Mouse (Mus musculus) embryonic facial prominence, embryonic 13.5 days (tissue): ENCODE results near the gene Ntm. TPM values are rescaled to one million over a fixed set of nuclear protein-coding genes. Genes with fewer than 3 reads are reported as not detected.

Source experiments
- ATAC-seq: fragments of 200-750 bp; cut with Nextera tagmentation; 2 replicates; pipeline ENCODE4 v1.8.0; 2017; ENCODE audit warnings: low read depth; ENCODE audit not compliant: insufficient number of reproducible peaks, insufficient read depth, low FRiP score, low TSS enrichment
- H3K27ac ChIP-seq: fragments of 300-500 bp; sonication (generic); 2 replicates; pipeline ENCODE4 v1.5.1; 2015; ENCODE audit warnings: moderate library complexity, mild to moderate bottlenecking, inconsistent platforms
- H3K27me3 ChIP-seq: fragments of 300-500 bp; sonication (generic); 2 replicates; pipeline ENCODE4 v1.6.1; 2015; ENCODE audit warnings: mild to moderate bottlenecking, inconsistent platforms
- H3K36me3 ChIP-seq: fragments of 300-500 bp; sonication (generic); 2 replicates; pipeline ENCODE4 v1.6.1; 2015; ENCODE audit warnings: mild to moderate bottlenecking, inconsistent platforms
- H3K4me1 ChIP-seq: fragments of 300-500 bp; sonication (generic); 2 replicates; pipeline ENCODE4 v1.6.1; 2015; ENCODE audit warnings: inconsistent platforms
- H3K4me2 ChIP-seq: fragments of 300-500 bp; sonication (generic); 2 replicates; pipeline ENCODE4 v1.6.1; 2015; ENCODE audit warnings: moderate library complexity, mild to moderate bottlenecking, inconsistent platforms
- H3K4me3 ChIP-seq: fragments of 300-500 bp; sonication (generic); 2 replicates; pipeline ENCODE4 v1.5.1; 2015; ENCODE audit warnings: mild to moderate bottlenecking, inconsistent platforms
- H3K9ac ChIP-seq: fragments of 300-500 bp; sonication (generic); 2 replicates; pipeline ENCODE4 v1.6.1; 2015; ENCODE audit warnings: mild to moderate bottlenecking, inconsistent platforms
- H3K9me3 ChIP-seq: fragments of 300-500 bp; sonication (generic); 2 replicates; pipeline ENCODE4 v1.6.1; 2016; ENCODE audit warnings: inconsistent platforms
- WGBS: fragments of 180-500 bp; shearing (Covaris S2); methylation state at CpG from one replicate; pipeline ENCODE4 v1.1.7; 2015; ENCODE audit warnings: mixed read lengths; 5-methylcytosine and 5-hydroxymethylcytosine counted together
- polyA plus RNA-seq: library from polyadenylated mRNA; unstranded; fragments of >200 nt; fragmentation: Nextera tagmentation; extraction: Ambion mirVana; gene quantifications from 2 replicates; pipeline ENCODE4 v1.2.1, GENCODE M21; 2015

Gene Ntm
- polyA plus RNA-seq, 1 experiment from 2014 or later, result 16.1 TPM

DNA sequence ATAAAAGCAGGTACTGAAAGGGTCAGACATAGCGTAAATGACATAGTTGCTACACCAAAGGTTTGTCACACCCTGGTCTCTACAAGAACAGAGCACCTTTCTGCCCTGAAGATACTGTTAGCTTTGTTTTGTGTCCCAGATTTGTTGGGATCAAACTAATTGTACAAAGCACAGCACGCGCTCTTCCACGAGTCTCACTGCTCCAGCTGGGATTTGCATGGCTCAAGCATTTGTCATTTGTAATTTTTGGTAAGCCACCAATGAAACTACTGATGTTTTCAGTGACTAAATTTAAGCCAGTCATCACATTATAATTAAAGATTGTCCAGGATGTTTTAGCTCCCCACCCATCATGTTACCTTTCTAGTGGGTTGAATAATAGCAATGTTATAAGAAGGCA is 735.2 kb downstream of the Ntm start:
- no peak overlapping the region for H3K4me2 ChIP-seq
- 86% methylated on average over 4 of the region's 4 CpGs for WGBS
- no peaks in the 10 kb centered on the region for H3K27me3 ChIP-seq
- H3K9ac ChIP-seq, result no peak overlapping the region
- ATAC-seq, result no peak
- no peak overlapping the region for H3K4me3 ChIP-seq
- H3K27ac ChIP-seq, result no peak overlapping the region
- H3K36me3 ChIP-seq, result no peaks in the 10 kb centered on the region
- H3K4me1 ChIP-seq, result peaks cover 7% of the 10 kb centered on the region
- no peaks in the 10 kb centered on the region for H3K9me3 ChIP-seq

DNA sequence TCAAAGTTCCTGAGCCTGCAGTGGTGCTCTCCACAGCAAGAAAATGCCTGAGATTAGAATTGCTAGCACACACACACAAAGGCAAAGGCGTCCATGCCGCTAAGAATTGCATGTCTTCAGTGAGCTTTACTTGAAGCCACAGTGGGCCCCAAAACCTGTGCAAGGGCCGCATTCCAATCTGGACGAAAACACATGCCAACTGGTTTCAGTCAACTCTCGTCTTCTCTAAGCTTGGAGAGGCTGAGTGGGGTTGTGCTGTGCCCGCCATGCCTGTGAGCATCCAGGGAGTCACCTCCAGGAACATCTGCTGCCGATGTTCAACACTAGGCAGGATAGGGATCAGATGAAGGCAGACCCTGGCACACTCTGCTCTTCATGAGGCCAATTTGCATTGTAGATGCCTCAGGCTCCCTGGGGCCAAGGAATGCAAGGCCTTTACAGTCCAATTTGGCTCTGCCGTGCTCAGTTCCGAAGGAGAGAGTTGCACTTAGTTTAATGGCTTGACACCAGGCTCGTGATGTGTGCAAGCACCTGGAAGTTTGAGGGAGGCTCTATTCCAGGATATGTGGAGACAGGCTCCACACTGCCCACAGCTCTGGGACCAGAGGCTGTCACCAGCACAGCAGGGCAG is 739.9 kb downstream of the Ntm start:
- no peaks in the 10 kb centered on the region for H3K9me3 ChIP-seq
- no peak for ATAC-seq
- 48% methylated on average over 10 of the region's 10 CpGs for WGBS

DNA sequence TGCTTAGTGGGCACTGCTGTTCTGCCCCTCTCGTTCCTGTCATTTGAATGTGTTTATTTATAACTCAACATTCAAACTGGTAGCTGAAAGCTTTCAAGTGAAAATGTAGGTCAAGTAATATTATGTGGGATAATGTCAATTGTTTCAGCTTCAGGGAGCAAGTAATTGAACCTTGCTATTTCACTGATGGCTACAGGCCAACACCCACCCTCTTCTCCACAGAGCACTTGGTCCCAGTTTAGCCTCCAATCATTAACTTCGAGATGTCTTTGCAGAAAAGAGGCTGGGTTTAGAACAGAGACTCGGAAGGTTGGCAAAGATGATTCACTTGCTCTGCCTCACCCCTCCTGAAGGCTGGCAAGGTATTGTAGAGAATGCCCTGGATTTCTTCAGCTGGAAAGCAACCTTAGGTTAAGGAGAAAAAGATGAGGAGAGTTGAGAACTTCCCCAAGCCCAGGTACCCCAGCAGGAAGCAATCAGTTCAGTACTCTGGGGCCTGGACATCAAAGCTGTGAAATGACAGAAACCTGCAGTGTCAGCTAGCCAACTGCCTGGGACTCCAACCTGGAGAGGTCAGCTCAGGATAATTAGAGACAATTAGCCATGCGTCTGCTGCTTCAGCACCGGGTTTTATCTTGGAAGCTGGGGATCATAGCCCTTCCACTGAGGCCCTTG is 741.9 kb downstream of the Ntm start:
- ATAC-seq, result no peak
- Histone ChIP-seq H3K4me2 (no peak overlapping the region), H3K4me3 (no peak overlapping the region), H3K9ac (no peak overlapping the region), H3K9me3 (no peaks in the 10 kb centered on the region), H3K36me3 (no peaks in the 10 kb centered on the region), H3K27ac (no peak overlapping the region), H3K27me3 (no peaks in the 10 kb centered on the region), H3K4me1 (peaks cover 12% of the 10 kb centered on the region)
- WGBS, result 24% methylated on average over 5 of the region's 5 CpGs

More for the DNA sequence above, 739.9 kb downstream of the Ntm start:
- no peak overlapping the region for H3K4me3 ChIP-seq
- no peaks in the 10 kb centered on the region for H3K27me3 ChIP-seq
- peaks cover 12% of the 10 kb centered on the region for H3K4me1 ChIP-seq
- no peaks in the 10 kb centered on the region for H3K36me3 ChIP-seq
- no peak overlapping the region for H3K4me2 ChIP-seq
- H3K9ac ChIP-seq, result no peak overlapping the region
- H3K27ac ChIP-seq, result no peak overlapping the region

DNA sequence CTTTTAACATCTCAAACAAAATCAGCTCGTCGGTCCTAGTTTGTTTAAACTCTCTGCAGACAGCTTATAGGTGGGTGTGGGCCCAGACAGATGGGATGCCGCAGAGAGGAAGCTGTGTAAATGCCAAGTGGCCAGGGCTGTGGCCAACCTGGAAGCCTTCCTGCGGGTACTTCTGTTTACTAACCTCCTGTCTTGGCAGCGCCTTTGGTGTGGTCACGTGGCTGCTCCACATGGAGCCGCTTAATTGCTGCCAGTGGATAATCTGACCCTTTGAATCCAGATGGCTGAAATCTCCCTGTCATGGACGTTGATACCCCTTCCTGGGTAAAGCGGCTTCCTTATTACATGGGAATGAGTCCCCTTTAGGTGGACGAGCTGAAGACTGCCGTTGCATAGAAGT is 742.4 kb downstream of the Ntm start:
- no peaks in the 10 kb centered on the region for H3K9me3 ChIP-seq
- H3K27me3 ChIP-seq, result no peaks in the 10 kb centered on the region
- no peak overlapping the region for H3K4me2 ChIP-seq
- peaks cover 12% of the 10 kb centered on the region for H3K4me1 ChIP-seq
- H3K4me3 ChIP-seq, result no peak overlapping the region
- no peak for ATAC-seq
- H3K9ac ChIP-seq, result no peak overlapping the region
- no peak overlapping the region for H3K27ac ChIP-seq
- 26% methylated on average over 11 of the region's 11 CpGs for WGBS
- H3K36me3 ChIP-seq, result no peaks in the 10 kb centered on the region

DNA sequence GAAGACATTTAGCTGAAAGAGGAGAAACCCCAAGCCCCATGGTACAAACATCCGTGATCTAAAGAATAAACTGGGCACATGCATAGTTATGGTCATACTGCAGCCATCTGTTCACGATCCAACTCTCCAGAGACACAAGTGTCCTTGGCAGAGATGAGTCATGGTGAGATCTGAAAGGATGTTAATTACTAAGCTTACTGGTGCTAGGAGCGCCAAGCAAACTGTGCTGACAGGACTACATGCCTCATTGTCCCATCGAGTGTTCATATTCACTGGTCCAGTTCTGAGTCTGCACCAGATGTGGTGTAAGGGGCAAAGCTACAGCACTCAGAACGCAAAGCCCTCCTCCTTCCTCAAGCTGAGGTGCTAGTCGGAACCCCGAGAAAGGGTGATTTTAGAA is 745.0 kb downstream of the Ntm start:
- 87% methylated on average over 7 of the region's 7 CpGs for WGBS
- Histone ChIP-seq H3K27me3 (no peaks in the 10 kb centered on the region), H3K4me2 (no peak overlapping the region), H3K36me3 (no peaks in the 10 kb centered on the region), H3K9ac (no peak overlapping the region), H3K4me1 (peaks cover 7% of the 10 kb centered on the region), H3K4me3 (no peak overlapping the region), H3K9me3 (no peaks in the 10 kb centered on the region), H3K27ac (no peak overlapping the region)
- ATAC-seq, result no peak

DNA sequence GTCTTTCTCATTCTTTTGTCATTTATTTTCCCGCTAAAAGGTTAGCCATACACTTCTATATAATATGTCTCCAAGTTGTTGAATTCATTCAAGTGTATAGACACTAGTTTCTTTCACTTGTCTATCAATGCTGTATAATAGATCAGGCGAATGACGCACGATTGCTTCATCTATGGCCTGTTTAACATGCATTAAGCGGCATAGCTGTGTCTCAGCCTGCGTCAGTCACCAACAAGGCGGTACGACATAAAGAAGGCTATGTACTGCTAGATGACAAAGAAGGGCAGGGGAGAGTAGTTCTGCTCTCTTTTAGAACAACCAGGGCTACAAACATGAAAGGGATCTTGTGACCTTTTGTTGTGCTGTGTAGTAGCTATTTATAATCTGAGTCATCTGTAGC is 746.4 kb downstream of the Ntm start:
- Histone ChIP-seq H3K9ac (no peak overlapping the region), H3K9me3 (no peaks in the 10 kb centered on the region), H3K27me3 (no peaks in the 10 kb centered on the region), H3K4me3 (no peak overlapping the region), H3K36me3 (no peaks in the 10 kb centered on the region), H3K4me2 (no peak overlapping the region), H3K27ac (no peak overlapping the region), H3K4me1 (peaks cover 4% of the 10 kb centered on the region; the same call in 1 of the 2 replicates)
- WGBS, result 89% methylated on average over 8 of the region's 8 CpGs
- no peak for ATAC-seq

DNA sequence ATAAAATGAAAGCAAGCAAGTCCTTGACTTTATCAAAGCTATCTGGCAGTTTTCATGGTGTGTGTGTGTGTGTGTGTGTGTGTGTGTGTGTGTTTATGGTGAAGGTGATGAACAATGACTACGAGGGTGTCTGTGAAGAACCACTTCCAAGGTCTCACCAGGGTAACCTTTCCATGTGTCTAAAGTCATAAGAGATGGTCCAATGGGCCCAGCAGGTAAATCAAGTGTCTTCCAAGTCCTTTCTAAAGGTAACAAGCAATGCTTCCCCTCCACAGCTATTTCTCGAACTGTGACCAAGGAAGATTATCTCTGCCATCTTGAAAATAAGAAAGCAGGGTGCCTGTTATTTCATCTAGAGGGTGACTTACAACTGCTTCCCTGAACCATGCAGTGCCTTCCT is 747.1 kb downstream of the Ntm start:
- Histone ChIP-seq H3K4me3 (no peak overlapping the region), H3K27me3 (no peaks in the 10 kb centered on the region), H3K27ac (no peak overlapping the region), H3K36me3 (no peaks in the 10 kb centered on the region), H3K9ac (no peak overlapping the region), H3K9me3 (no peaks in the 10 kb centered on the region), H3K4me1 (peaks cover 4% of the 10 kb centered on the region; the same call in 1 of the 2 replicates), H3K4me2 (no peak overlapping the region)
- no peak for ATAC-seq
- 92% methylated on average over 2 of the region's 2 CpGs for WGBS

DNA sequence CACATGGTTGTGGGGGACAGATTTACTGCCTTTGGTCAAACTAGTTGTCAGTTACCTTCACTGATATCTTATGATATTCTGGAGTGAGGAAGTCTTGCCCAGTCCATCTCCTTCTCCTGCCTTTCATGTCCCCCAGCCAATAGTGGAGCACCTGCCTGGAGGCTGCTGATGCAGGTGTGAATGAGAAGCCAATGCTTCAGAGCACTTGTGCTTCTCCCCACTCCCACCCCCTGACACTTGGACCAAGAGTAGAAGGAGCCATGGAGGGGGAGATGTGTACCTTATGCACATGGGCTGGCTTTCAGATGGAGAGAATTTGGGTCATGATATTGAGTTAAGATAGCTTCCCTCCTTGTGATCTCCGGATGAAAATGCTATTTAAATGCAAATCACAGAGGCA is 747.7 kb downstream of the Ntm start:
- no peak overlapping the region for H3K9ac ChIP-seq
- no peak overlapping the region for H3K4me2 ChIP-seq
- H3K4me3 ChIP-seq, result no peak overlapping the region
- H3K27me3 ChIP-seq, result no peaks in the 10 kb centered on the region
- H3K27ac ChIP-seq, result no peak overlapping the region
- ATAC-seq, result no peak
- WGBS, result 76% methylated on average over 1 of the region's 1 CpGs
- no peaks in the 10 kb centered on the region for H3K4me1 ChIP-seq
- H3K9me3 ChIP-seq, result no peaks in the 10 kb centered on the region
- H3K36me3 ChIP-seq, result no peaks in the 10 kb centered on the region

DNA sequence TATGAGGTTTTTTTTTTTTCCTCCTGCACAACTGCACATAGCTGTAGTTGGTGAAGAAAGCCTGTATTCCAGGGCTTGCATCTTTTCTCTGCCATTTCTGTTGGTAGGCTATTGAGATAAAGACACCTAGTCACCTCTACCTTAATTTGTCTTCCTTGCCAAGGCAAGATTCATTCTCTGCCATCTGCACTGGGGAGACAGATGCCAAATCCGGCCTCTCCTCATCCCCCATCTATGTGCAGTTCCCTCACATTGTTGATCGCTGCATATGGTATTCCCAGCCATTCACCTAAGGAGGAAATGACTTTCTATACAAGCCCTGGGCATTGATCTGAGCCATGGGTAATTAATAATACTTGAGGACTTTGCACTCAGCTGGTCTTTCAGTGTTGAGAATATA is 753.7 kb downstream of the Ntm start:
- no peaks in the 10 kb centered on the region for H3K36me3 ChIP-seq
- H3K9ac ChIP-seq, result no peak overlapping the region
- H3K27ac ChIP-seq, result no peak overlapping the region
- 93% methylated on average over 2 of the region's 2 CpGs for WGBS
- no peak for ATAC-seq
- H3K4me1 ChIP-seq, result 0 out of 2 replicates have a peak, but pooled peaks cover 2% of the 10 kb centered on the region
- no peaks in the 10 kb centered on the region for H3K9me3 ChIP-seq
- no peak overlapping the region for H3K4me3 ChIP-seq
- H3K27me3 ChIP-seq, result no peaks in the 10 kb centered on the region; the same call in 1 of the 2 replicates
- H3K4me2 ChIP-seq, result no peak overlapping the region

DNA sequence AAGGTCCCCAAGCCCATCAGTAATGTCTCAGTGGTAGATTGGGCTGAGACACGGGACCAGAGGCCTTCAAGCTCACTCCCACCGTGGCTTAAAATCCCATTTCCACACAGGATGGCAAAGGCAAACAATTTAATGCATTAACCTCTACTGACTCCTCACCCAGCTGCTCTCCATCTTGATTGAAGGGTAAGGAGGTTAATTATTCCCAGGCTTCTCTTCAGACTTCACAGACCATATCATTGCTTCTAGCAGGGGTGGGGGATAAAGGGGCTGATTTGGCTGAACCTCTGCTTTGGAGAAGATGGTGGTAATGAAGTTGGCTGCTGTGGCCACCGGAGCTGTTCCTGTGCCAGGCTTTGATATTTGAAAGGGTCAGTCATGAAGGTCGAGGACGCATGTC is 754.8 kb downstream of the Ntm start:
- Histone ChIP-seq H3K4me2 (no peak overlapping the region), H3K9ac (no peak overlapping the region), H3K4me3 (no peak overlapping the region), H3K27me3 (no peaks in the 10 kb centered on the region; the same call in 1 of the 2 replicates), H3K36me3 (no peaks in the 10 kb centered on the region), H3K27ac (no peak overlapping the region), H3K4me1 (0 out of 2 replicates have a peak, but pooled peaks cover 2% of the 10 kb centered on the region), H3K9me3 (no peaks in the 10 kb centered on the region)
- no peak for ATAC-seq
- WGBS, result 27% methylated on average over 5 of the region's 5 CpGs

DNA sequence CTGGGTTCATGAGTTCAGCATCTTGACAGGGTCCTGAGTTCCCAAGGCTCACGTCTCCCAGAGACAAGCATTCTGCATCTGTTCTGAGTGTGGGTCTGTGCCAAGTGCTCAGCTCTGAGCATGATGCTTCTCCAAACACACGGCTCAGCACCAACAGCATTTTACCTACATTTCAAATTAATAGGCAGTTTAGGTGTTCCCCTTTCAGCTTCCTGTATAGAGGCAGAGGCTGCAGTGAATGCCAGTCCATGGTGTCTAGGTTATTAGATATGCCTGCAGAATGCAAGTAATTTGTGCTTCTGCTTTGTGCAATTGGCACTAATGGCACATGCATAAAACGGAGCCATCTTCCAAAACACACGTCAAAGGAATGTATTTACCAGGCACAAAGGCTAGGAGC is 757.3 kb downstream of the Ntm start:
- WGBS, result 59% methylated on average over 4 of the region's 4 CpGs
- Histone ChIP-seq H3K27me3 (no peaks in the 10 kb centered on the region; the same call in 1 of the 2 replicates), H3K27ac (no peak overlapping the region), H3K4me2 (no peak overlapping the region), H3K36me3 (no peaks in the 10 kb centered on the region), H3K4me1 (peaks cover 10% of the 10 kb centered on the region; the same call in 1 of the 2 replicates), H3K9me3 (no peaks in the 10 kb centered on the region), H3K9ac (no peak overlapping the region), H3K4me3 (no peak overlapping the region)
- no peak for ATAC-seq

DNA sequence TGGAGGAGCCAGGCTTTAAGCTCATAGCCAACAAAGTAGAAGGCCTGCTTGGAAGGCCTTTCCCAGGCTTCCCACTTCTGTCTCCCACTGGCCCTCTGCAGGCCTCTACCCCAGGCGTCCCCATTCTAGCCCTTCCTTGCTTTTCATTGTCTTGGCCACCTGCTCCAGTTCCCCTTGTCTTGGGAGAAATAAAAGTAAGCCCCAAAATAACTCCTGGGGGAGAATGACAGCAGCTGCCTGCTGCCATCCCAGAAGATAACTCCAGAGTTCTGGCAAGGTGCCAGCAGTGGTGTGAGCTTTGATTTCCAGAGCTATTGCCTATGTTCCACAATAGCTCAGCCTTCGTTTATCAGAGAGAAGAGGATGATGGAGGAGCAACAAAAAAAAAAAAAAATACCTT is 760.7 kb downstream of the Ntm start:
- 45% methylated on average over 2 of the region's 2 CpGs for WGBS
- Histone ChIP-seq H3K9ac (no peak overlapping the region), H3K36me3 (no peaks in the 10 kb centered on the region), H3K4me3 (no peak overlapping the region), H3K27ac (no peak overlapping the region), H3K4me2 (no peak overlapping the region), H3K27me3 (no peaks in the 10 kb centered on the region; the same call in 1 of the 2 replicates), H3K4me1 (peaks cover 10% of the 10 kb centered on the region; the same call in 1 of the 2 replicates), H3K9me3 (no peaks in the 10 kb centered on the region)
- ATAC-seq, result no peak
